Mouse (Mus musculus): ENCODE results near the gene Zbtb5. TPM values are rescaled to one million over a fixed set of nuclear protein-coding genes. Genes with fewer than 3 reads are reported as not detected.
"Not testable (repeated sequence)": the region's sequence is repeated elsewhere in the genome, so short reads cannot be mapped to it uniquely, and the experiment has no call there.

Gene Zbtb5
- 42.7 and 44.9 TPM in 2 replicates for polyA plus RNA-seq (2014; fragmentation: Nextera tagmentation; extraction: Ambion mirVana)

- under 1% methylated on average over 62 of the region's 63 CpGs for WGBS
- ATAC-seq (ENCODE audit: low FRiP score) (peak; percentile 99), DNase-seq (ENCODE audit: low spot score) (peak; percentile 99)
- Histone ChIP-seq H3K9ac (ENCODE audit: low read depth, low read length) (peak within 1 kb of the TSS; percentile 75), H3K4me2 (replicated peaks; ENCODE audit: low read depth, low read length) (peak within 1 kb of the TSS; percentile 68), H3K4me1 (replicated peaks; ENCODE audit: control insufficient read depth, insufficient read depth, low read length) (peaks cover 7% of the 10 kb centered on the region; the same call in 1 of the 2 replicates), H3K27ac (ENCODE audit: low read depth, low read length) (peak within 1 kb of the TSS; percentile 76), H3K27me3 (ENCODE audit: control insufficient read depth, insufficient read depth, low read length) (no peaks in the 10 kb centered on the region), H3K36me3 (ENCODE audit: control insufficient read depth, insufficient read depth, low read length) (no peaks in the 10 kb centered on the region), H3K9me3 (ENCODE audit: control insufficient read depth, low read length) (no peaks in the 10 kb centered on the region), H3K4me3 (ENCODE audit: low read depth, low read length) (peak within 1 kb of the TSS; percentile 66)
Observed at GRCm38 (mm10) chr4:45012105-45012975, at the start of gene Zbtb5. TSS of gene Zbtb5 (minus strand) at chr4:45012412.

GRCm38 (mm10) chr4:45055451-45055850, 43.2 kb upstream of the Zbtb5 start:
- Histone ChIP-seq H3K27ac (ENCODE audit: low read depth, low read length) (no peak overlapping the region), H3K9me3 (ENCODE audit: control insufficient read depth, low read length) (no peaks in the 10 kb centered on the region), H3K4me3 (ENCODE audit: low read depth, low read length) (no peak overlapping the region), H3K4me2 (replicated peaks; ENCODE audit: low read depth, low read length) (no peak overlapping the region), H3K27me3 (ENCODE audit: control insufficient read depth, insufficient read depth, low read length) (no peaks in the 10 kb centered on the region), H3K4me1 (replicated peaks; ENCODE audit: control insufficient read depth, insufficient read depth, low read length) (no peaks in the 10 kb centered on the region), H3K9ac (ENCODE audit: low read depth, low read length) (no peak overlapping the region), H3K36me3 (ENCODE audit: control insufficient read depth, insufficient read depth, low read length) (no peaks in the 10 kb centered on the region)
- ATAC-seq (ENCODE audit: low FRiP score) (no peak), DNase-seq (ENCODE audit: low spot score) (no peak)
- 90% methylated on average over 8 of the region's 8 CpGs for WGBS

DNA sequence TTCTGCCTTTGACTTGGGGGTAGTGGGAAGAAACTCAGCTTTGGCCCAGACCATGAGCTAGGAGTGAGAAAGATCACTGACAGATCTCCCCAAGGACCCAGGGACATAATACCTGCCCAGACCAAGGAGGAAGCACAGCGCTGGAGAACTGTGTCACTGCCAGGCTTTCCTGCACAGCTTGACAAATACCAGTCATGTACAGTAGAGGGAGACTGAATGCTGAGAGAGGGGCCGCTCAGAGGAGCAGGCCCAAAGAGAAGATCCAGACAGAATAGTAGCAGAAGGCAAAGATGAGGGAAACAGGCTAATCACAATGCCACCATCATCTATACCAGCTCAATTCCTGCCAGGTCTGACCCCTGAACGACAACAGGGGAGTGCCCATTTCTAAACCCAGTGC, 42.6 kb upstream of the Zbtb5 start:
- peak; percentile 19 for DNase-seq (ENCODE audit: low spot score)

DNA sequence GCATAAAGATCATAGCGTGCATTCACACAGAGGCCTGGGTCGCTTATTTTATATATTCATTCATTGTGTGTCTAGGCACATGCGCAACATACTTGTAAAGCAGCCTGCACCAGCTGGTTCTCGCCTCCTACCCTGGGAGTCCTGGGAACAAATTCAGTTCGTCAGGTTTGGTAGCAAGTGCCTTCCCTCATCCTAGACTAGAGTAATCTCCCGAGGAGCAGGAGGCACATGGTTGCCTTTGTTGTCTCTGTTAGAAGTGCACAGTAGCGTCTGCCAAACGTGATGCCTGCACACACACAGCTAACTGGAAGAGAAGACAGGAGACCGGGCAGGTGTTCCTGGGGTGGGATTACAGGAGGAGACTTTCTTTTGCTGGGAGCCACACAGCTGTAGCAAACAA, 35.7 kb upstream of the Zbtb5 start:
- Histone ChIP-seq H3K4me1 (replicated peaks; ENCODE audit: control insufficient read depth, insufficient read depth, low read length) (no peaks in the 10 kb centered on the region), H3K4me2 (replicated peaks; ENCODE audit: low read depth, low read length) (no peak overlapping the region), H3K27ac (ENCODE audit: low read depth, low read length) (no peak overlapping the region), H3K9me3 (ENCODE audit: control insufficient read depth, low read length) (no peaks in the 10 kb centered on the region), H3K4me3 (ENCODE audit: low read depth, low read length) (no peak overlapping the region), H3K36me3 (ENCODE audit: control insufficient read depth, insufficient read depth, low read length) (no peaks in the 10 kb centered on the region), H3K27me3 (ENCODE audit: control insufficient read depth, insufficient read depth, low read length) (no peaks in the 10 kb centered on the region), H3K9ac (ENCODE audit: low read depth, low read length) (no peak overlapping the region)
- ATAC-seq (ENCODE audit: low FRiP score) (no peak), DNase-seq (ENCODE audit: low spot score) (no peak)
- WGBS = 82% methylated on average over 9 of the region's 9 CpGs

More for the DNA sequence above, 42.6 kb upstream of the Zbtb5 start:
- H3K36me3 ChIP-seq (ENCODE audit: control insufficient read depth, insufficient read depth, low read length) = no peaks in the 10 kb centered on the region
- WGBS = 55% methylated on average over 3 of the region's 3 CpGs
- no peaks in the 10 kb centered on the region for H3K9me3 ChIP-seq (ENCODE audit: control insufficient read depth, low read length)
- ATAC-seq (ENCODE audit: low FRiP score) = no peak
- no peak overlapping the region for H3K4me3 ChIP-seq (ENCODE audit: low read depth, low read length)
- H3K9ac ChIP-seq (ENCODE audit: low read depth, low read length) = no peak overlapping the region
- no peak overlapping the region for H3K4me2 ChIP-seq (replicated peaks; ENCODE audit: low read depth, low read length)
- H3K27me3 ChIP-seq (ENCODE audit: control insufficient read depth, insufficient read depth, low read length) = no peaks in the 10 kb centered on the region
- no peaks in the 10 kb centered on the region for H3K4me1 ChIP-seq (replicated peaks; ENCODE audit: control insufficient read depth, insufficient read depth, low read length)
- no peak overlapping the region for H3K27ac ChIP-seq (ENCODE audit: low read depth, low read length)

- Histone ChIP-seq H3K4me1 (replicated peaks; ENCODE audit: control insufficient read depth, insufficient read depth, low read length) (no peaks in the 10 kb centered on the region), H3K27me3 (ENCODE audit: control insufficient read depth, insufficient read depth, low read length) (no peaks in the 10 kb centered on the region), H3K9me3 (ENCODE audit: control insufficient read depth, low read length) (no peaks in the 10 kb centered on the region), H3K4me3 (ENCODE audit: low read depth, low read length) (no peak overlapping the region), H3K36me3 (ENCODE audit: control insufficient read depth, insufficient read depth, low read length) (no peaks in the 10 kb centered on the region), H3K9ac (ENCODE audit: low read depth, low read length) (no peak overlapping the region), H3K27ac (ENCODE audit: low read depth, low read length) (no peak overlapping the region), H3K4me2 (replicated peaks; ENCODE audit: low read depth, low read length) (no peak overlapping the region)
- WGBS = 88% methylated on average over 9 of the region's 9 CpGs
- no peak for ATAC-seq (ENCODE audit: low FRiP score)
- no peak for DNase-seq (ENCODE audit: low spot score)
Observed at GRCm38 (mm10) chr4:45047286-45047887, 35.2 kb upstream of the Zbtb5 start.

- no peaks in the 10 kb centered on the region for H3K36me3 ChIP-seq (ENCODE audit: control insufficient read depth, insufficient read depth, low read length)
- no peaks in the 10 kb centered on the region for H3K4me1 ChIP-seq (replicated peaks; ENCODE audit: control insufficient read depth, insufficient read depth, low read length)
- no peak overlapping the region for H3K27ac ChIP-seq (ENCODE audit: low read depth, low read length)
- DNase-seq (ENCODE audit: low spot score) = no peak
- ATAC-seq (ENCODE audit: low FRiP score) = no peak
- H3K9ac ChIP-seq (ENCODE audit: low read depth, low read length) = no peak overlapping the region
- H3K4me2 ChIP-seq (replicated peaks; ENCODE audit: low read depth, low read length) = no peak overlapping the region
- WGBS = 94% methylated on average over 5 of the region's 5 CpGs
- H3K4me3 ChIP-seq (ENCODE audit: low read depth, low read length) = no peak overlapping the region
- no peaks in the 10 kb centered on the region for H3K9me3 ChIP-seq (ENCODE audit: control insufficient read depth, low read length)
- no peaks in the 10 kb centered on the region for H3K27me3 ChIP-seq (ENCODE audit: control insufficient read depth, insufficient read depth, low read length)
Observed at GRCm38 (mm10) chr4:45046679-45047078, 34.5 kb upstream of the Zbtb5 start.

DNA sequence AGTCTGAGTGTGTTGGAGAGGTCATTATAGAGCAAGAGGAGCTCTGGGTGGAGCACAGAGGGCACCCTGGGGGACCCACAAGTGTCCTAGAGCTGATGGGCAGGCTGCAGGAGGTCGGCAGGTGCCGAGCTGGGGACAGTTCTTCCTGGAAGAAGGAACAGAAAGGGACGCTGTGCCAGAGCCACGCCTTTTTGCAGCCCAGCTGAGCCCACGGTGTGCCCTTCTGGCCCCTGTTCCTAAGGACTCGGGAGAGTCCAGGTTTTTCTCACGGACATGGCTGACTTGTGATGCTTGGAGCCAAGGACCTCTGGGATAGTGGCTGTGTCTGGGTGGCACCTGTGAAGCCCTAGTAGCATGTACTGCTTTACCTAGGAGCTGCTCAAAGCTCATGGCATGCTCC, 28.6 kb upstream of the Zbtb5 start:
- H3K9me3 ChIP-seq (ENCODE audit: control insufficient read depth, low read length) = no peaks in the 10 kb centered on the region
- DNase-seq (ENCODE audit: low spot score) = no peak
- H3K4me2 ChIP-seq (replicated peaks; ENCODE audit: low read depth, low read length) = no peak overlapping the region
- no peaks in the 10 kb centered on the region for H3K36me3 ChIP-seq (ENCODE audit: control insufficient read depth, insufficient read depth, low read length)
- H3K9ac ChIP-seq (ENCODE audit: low read depth, low read length) = no peak overlapping the region
- WGBS = 77% methylated on average over 7 of the region's 7 CpGs
- H3K27ac ChIP-seq (ENCODE audit: low read depth, low read length) = no peak overlapping the region
- H3K27me3 ChIP-seq (ENCODE audit: control insufficient read depth, insufficient read depth, low read length) = no peaks in the 10 kb centered on the region
- H3K4me3 ChIP-seq (ENCODE audit: low read depth, low read length) = no peak overlapping the region
- no peak for ATAC-seq (ENCODE audit: low FRiP score)
- no peaks in the 10 kb centered on the region for H3K4me1 ChIP-seq (replicated peaks; ENCODE audit: control insufficient read depth, insufficient read depth, low read length)

- not testable (repeated sequence) for H3K9ac ChIP-seq (ENCODE audit: low read depth, low read length); H3K9me3 ChIP-seq (ENCODE audit: control insufficient read depth, low read length); H3K27ac ChIP-seq (ENCODE audit: low read depth, low read length); H3K4me2 ChIP-seq (replicated peaks; ENCODE audit: low read depth, low read length); ATAC-seq (ENCODE audit: low FRiP score); H3K36me3 ChIP-seq (ENCODE audit: control insufficient read depth, insufficient read depth, low read length); H3K27me3 ChIP-seq (ENCODE audit: control insufficient read depth, insufficient read depth, low read length); H3K4me1 ChIP-seq (replicated peaks; ENCODE audit: control insufficient read depth, insufficient read depth, low read length); H3K4me3 ChIP-seq (ENCODE audit: low read depth, low read length); DNase-seq (ENCODE audit: low spot score)
- WGBS = 95% methylated on average over 7 of the region's 7 CpGs
Observed at GRCm38 (mm10) chr4:45039546-45039945, 27.3 kb upstream of the Zbtb5 start.

DNA sequence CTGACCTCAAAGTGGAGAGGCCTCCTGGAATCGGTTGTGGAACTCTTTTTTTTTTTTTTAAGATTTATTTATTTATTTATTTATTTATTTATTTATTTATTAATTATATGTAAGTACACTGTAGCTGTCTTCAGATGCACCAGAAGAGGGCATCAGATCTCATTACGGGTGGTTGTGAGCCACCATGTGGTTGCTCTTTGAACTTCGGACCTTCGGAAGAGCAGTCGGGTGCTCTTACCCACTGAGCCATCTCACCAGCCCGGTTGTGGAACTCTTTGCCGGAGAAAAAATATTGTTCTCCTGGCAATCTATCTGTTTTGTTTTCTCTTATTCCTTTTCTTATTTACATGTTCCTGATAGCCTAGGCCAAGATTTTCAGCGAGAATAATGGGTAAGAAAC, 26.7 kb upstream of the Zbtb5 start:
- H3K4me3 ChIP-seq (ENCODE audit: low read depth, low read length); H3K27ac ChIP-seq (ENCODE audit: low read depth, low read length); H3K9me3 ChIP-seq (ENCODE audit: control insufficient read depth, low read length); ATAC-seq (ENCODE audit: low FRiP score); H3K9ac ChIP-seq (ENCODE audit: low read depth, low read length); H3K36me3 ChIP-seq (ENCODE audit: control insufficient read depth, insufficient read depth, low read length); H3K4me1 ChIP-seq (replicated peaks; ENCODE audit: control insufficient read depth, insufficient read depth, low read length); H3K27me3 ChIP-seq (ENCODE audit: control insufficient read depth, insufficient read depth, low read length); H3K4me2 ChIP-seq (replicated peaks; ENCODE audit: low read depth, low read length): not testable (repeated sequence)
- 62% methylated on average over 8 of the region's 8 CpGs for WGBS
- peak; percentile 20 for DNase-seq (ENCODE audit: low spot score)
